Mouse (Mus musculus) testis, postnatal 10 days (tissue): ENCODE results near the gene Rpl9-ps6.

ENCODE experiments used
- DNase-seq: peaks from one replicate; pipeline ENCODE4 v3.0.0; 2021; ENCODE audit warnings: low spot score

Rpl9-ps6 gene

GRCm38 (mm10) chr19:32466478-32466877 lies at the start of gene Rpl9-ps6:
Rpl9-ps6 (minus strand) TSS chr19:32466578.
- DNase-seq, result no peak

GRCm38 (mm10) chr19:32512518-32512917 lies 46.1 kb upstream of the Rpl9-ps6 start:
- no peak for DNase-seq

GRCm38 (mm10) chr19:32510962-32511361 lies 44.6 kb upstream of the Rpl9-ps6 start:
- DNase-seq, result no peak

- no peak for DNase-seq
Observed at GRCm38 (mm10) chr19:32510267-32510666, 43.9 kb upstream of the Rpl9-ps6 start.

- DNase-seq, result no peak
Observed at GRCm38 (mm10) chr19:32507526-32507925, 41.1 kb upstream of the Rpl9-ps6 start.

- DNase-seq, result no peak
Observed at GRCm38 (mm10) chr19:32507100-32507499, 40.7 kb upstream of the Rpl9-ps6 start.

- no peak for DNase-seq
Observed at GRCm38 (mm10) chr19:32506514-32506913, 40.1 kb upstream of the Rpl9-ps6 start.

GRCm38 (mm10) chr19:32506081-32506480 lies 39.7 kb upstream of the Rpl9-ps6 start:
- DNase-seq, result no peak

- DNase-seq, result no peak
Observed at GRCm38 (mm10) chr19:32501414-32501813, 35.0 kb upstream of the Rpl9-ps6 start.

- no peak for DNase-seq
Observed at GRCm38 (mm10) chr19:32498002-32498401, 31.6 kb upstream of the Rpl9-ps6 start.

GRCm38 (mm10) chr19:32497411-32497810 lies 31.0 kb upstream of the Rpl9-ps6 start:
- no peak for DNase-seq

- DNase-seq, result no peak
Observed at GRCm38 (mm10) chr19:32495034-32495433, 28.7 kb upstream of the Rpl9-ps6 start.

- no peak for DNase-seq
Observed at GRCm38 (mm10) chr19:32494611-32495010, 28.2 kb upstream of the Rpl9-ps6 start.

- no peak for DNase-seq
Observed at GRCm38 (mm10) chr19:32493471-32493870, 27.1 kb upstream of the Rpl9-ps6 start.

- no peak for DNase-seq
Observed at GRCm38 (mm10) chr19:32492981-32493380, 26.6 kb upstream of the Rpl9-ps6 start.

- no peak for DNase-seq
Observed at GRCm38 (mm10) chr19:32492339-32492738, 26.0 kb upstream of the Rpl9-ps6 start.

- no peak for DNase-seq
Observed at GRCm38 (mm10) chr19:32490976-32491375, 24.6 kb upstream of the Rpl9-ps6 start.

GRCm38 (mm10) chr19:32489166-32489895 lies 23.0 kb upstream of the Rpl9-ps6 start:
- DNase-seq, result no peak

GRCm38 (mm10) chr19:32487595-32488255 lies 21.3 kb upstream of the Rpl9-ps6 start:
- no peak for DNase-seq

GRCm38 (mm10) chr19:32486106-32486724 lies 19.8 kb upstream of the Rpl9-ps6 start:
- peak; percentile 73 for DNase-seq

- DNase-seq, result peak; percentile 90
Observed at GRCm38 (mm10) chr19:32485681-32486105, 19.3 kb upstream of the Rpl9-ps6 start, which contains the start of gene Minpp1. Minpp1 (plus strand) TSS chr19:32485769.

GRCm38 (mm10) chr19:32484941-32485660 lies 18.7 kb upstream of the Rpl9-ps6 start:
- no peak for DNase-seq
